Mouse (Mus musculus): ENCODE measurements at regions not wholly inside any gene's neighbourhood (a gene's known extent, or its start where the extent isn't known, plus 50 kb on each side); places are given as distances from the start of the nearest gene placed in this dataset.

- Histone ChIP-seq H3K27ac (ENCODE audit: insufficient read depth, low read length) (no peak overlapping the region), H3K4me3 (ENCODE audit: insufficient read depth, low read length) (no peak overlapping the region), H3K4me1 (ENCODE audit: control insufficient read depth, insufficient read depth, low read length) (peaks cover 4% of the 10 kb centered on the region; the same call in 1 of the 2 replicates)
- TF ChIP-seq POLR2A (IDR thresholded peaks at IDR 0.05; ENCODE audit: low read depth, low read length) (no peak), CTCF (IDR thresholded peaks at IDR 0.05; ENCODE audit: borderline replicate concordance, insufficient read depth, low read length) (no peak)
These were observed 103.7 kb downstream of the E030025P04Rik start for GRCm38 (mm10) chr11:109040519-109040916.

GRCm38 (mm10) chr11:109039792-109040518, 104.2 kb downstream of the E030025P04Rik start:
- Histone ChIP-seq H3K4me3 (ENCODE audit: insufficient read depth, low read length) (no peak overlapping the region), H3K4me1 (ENCODE audit: control insufficient read depth, insufficient read depth, low read length) (peaks cover 4% of the 10 kb centered on the region; the same call in 1 of the 2 replicates), H3K27ac (ENCODE audit: insufficient read depth, low read length) (no peak overlapping the region)
- TF ChIP-seq POLR2A (IDR thresholded peaks at IDR 0.05; ENCODE audit: low read depth, low read length) = no peak
- no peak for TF ChIP-seq CTCF (IDR thresholded peaks at IDR 0.05; ENCODE audit: borderline replicate concordance, insufficient read depth, low read length)

GRCm38 (mm10) chr11:109039060-109039791, 104.9 kb downstream of the E030025P04Rik start:
- H3K4me1 ChIP-seq (ENCODE audit: control insufficient read depth, insufficient read depth, low read length) = peaks cover 4% of the 10 kb centered on the region; the same call in 1 of the 2 replicates
- TF ChIP-seq CTCF (IDR thresholded peaks at IDR 0.05; ENCODE audit: borderline replicate concordance, insufficient read depth, low read length) = no peak
- no peak for TF ChIP-seq POLR2A (IDR thresholded peaks at IDR 0.05; ENCODE audit: low read depth, low read length)
- no peak overlapping the region for H3K27ac ChIP-seq (ENCODE audit: insufficient read depth, low read length)
- H3K4me3 ChIP-seq (ENCODE audit: insufficient read depth, low read length) = no peak overlapping the region

- H3K4me1 ChIP-seq (ENCODE audit: control insufficient read depth, insufficient read depth, low read length) = peaks cover 4% of the 10 kb centered on the region; the same call in 1 of the 2 replicates
- H3K4me3 ChIP-seq (ENCODE audit: insufficient read depth, low read length) = no peak overlapping the region
- TF ChIP-seq POLR2A (IDR thresholded peaks at IDR 0.05; ENCODE audit: low read depth, low read length) = no peak
- TF ChIP-seq CTCF (IDR thresholded peaks at IDR 0.05; ENCODE audit: borderline replicate concordance, insufficient read depth, low read length) = no peak
- no peak overlapping the region for H3K27ac ChIP-seq (ENCODE audit: insufficient read depth, low read length)
These were observed 106.0 kb downstream of the E030025P04Rik start for GRCm38 (mm10) chr11:109038136-109038535.

- H3K4me1 ChIP-seq (ENCODE audit: control insufficient read depth, insufficient read depth, low read length) = peaks cover 4% of the 10 kb centered on the region; the same call in 1 of the 2 replicates
- no peak overlapping the region for H3K27ac ChIP-seq (ENCODE audit: insufficient read depth, low read length)
- H3K4me3 ChIP-seq (ENCODE audit: insufficient read depth, low read length) = no peak overlapping the region
- TF ChIP-seq CTCF (IDR thresholded peaks at IDR 0.05; ENCODE audit: borderline replicate concordance, insufficient read depth, low read length) (no peak), POLR2A (IDR thresholded peaks at IDR 0.05; ENCODE audit: low read depth, low read length) (no peak)
These were observed 109.6 kb downstream of the E030025P04Rik start for GRCm38 (mm10) chr11:109034596-109034995.

- TF ChIP-seq CTCF (IDR thresholded peaks at IDR 0.05; ENCODE audit: borderline replicate concordance, insufficient read depth, low read length) (no peak), POLR2A (IDR thresholded peaks at IDR 0.05; ENCODE audit: low read depth, low read length) (no peak)
- H3K4me1 ChIP-seq (ENCODE audit: control insufficient read depth, insufficient read depth, low read length) = peaks cover 4% of the 10 kb centered on the region; the same call in 1 of the 2 replicates
- no peak overlapping the region for H3K4me3 ChIP-seq (ENCODE audit: insufficient read depth, low read length)
- no peak overlapping the region for H3K27ac ChIP-seq (ENCODE audit: insufficient read depth, low read length)
These were observed 110.1 kb downstream of the E030025P04Rik start for GRCm38 (mm10) chr11:109034072-109034471.

- TF ChIP-seq POLR2A (IDR thresholded peaks at IDR 0.05; ENCODE audit: low read depth, low read length) = no peak
- TF ChIP-seq CTCF (IDR thresholded peaks at IDR 0.05; ENCODE audit: borderline replicate concordance, insufficient read depth, low read length) = no peak
- H3K27ac ChIP-seq (ENCODE audit: insufficient read depth, low read length) = no peak overlapping the region
- no peak overlapping the region for H3K4me3 ChIP-seq (ENCODE audit: insufficient read depth, low read length)
- H3K4me1 ChIP-seq (ENCODE audit: control insufficient read depth, insufficient read depth, low read length) = no peaks in the 10 kb centered on the region
These were observed 111.4 kb downstream of the E030025P04Rik start for GRCm38 (mm10) chr11:109032729-109033128.

- no peaks in the 10 kb centered on the region for H3K4me1 ChIP-seq (ENCODE audit: control insufficient read depth, insufficient read depth, low read length)
- no peak overlapping the region for H3K27ac ChIP-seq (ENCODE audit: insufficient read depth, low read length)
These were observed 110.3 kb downstream of the Axin2 start for GRCm38 (mm10) chr11:109030486-109030885.

GRCm38 (mm10) chr11:109029894-109030293, 109.7 kb downstream of the Axin2 start:
- H3K4me3 ChIP-seq (ENCODE audit: insufficient read depth, low read length) = no peak overlapping the region
- no peak overlapping the region for H3K27ac ChIP-seq (ENCODE audit: insufficient read depth, low read length)
- no peaks in the 10 kb centered on the region for H3K4me1 ChIP-seq (ENCODE audit: control insufficient read depth, insufficient read depth, low read length)
- TF ChIP-seq CTCF (IDR thresholded peaks at IDR 0.05; ENCODE audit: borderline replicate concordance, insufficient read depth, low read length) = no peak
- TF ChIP-seq POLR2A (IDR thresholded peaks at IDR 0.05; ENCODE audit: low read depth, low read length) = no peak

More at GRCm38 (mm10) chr11:109030486-109030885, 110.3 kb downstream of the Axin2 start:
- no peak overlapping the region for H3K4me3 ChIP-seq (ENCODE audit: insufficient read depth, low read length)
- TF ChIP-seq POLR2A (IDR thresholded peaks at IDR 0.05; ENCODE audit: low read depth, low read length) (no peak), CTCF (IDR thresholded peaks at IDR 0.05; ENCODE audit: borderline replicate concordance, insufficient read depth, low read length) (peak; percentile 57; the same call in 1 of the 2 replicates)

- H3K4me3 ChIP-seq (ENCODE audit: insufficient read depth, low read length) = no peak overlapping the region
- no peaks in the 10 kb centered on the region for H3K4me1 ChIP-seq (ENCODE audit: control insufficient read depth, insufficient read depth, low read length)
- TF ChIP-seq POLR2A (IDR thresholded peaks at IDR 0.05; ENCODE audit: low read depth, low read length) (no peak), CTCF (IDR thresholded peaks at IDR 0.05; ENCODE audit: borderline replicate concordance, insufficient read depth, low read length) (no peak)
- no peak overlapping the region for H3K27ac ChIP-seq (ENCODE audit: insufficient read depth, low read length)
These were observed 94.7 kb downstream of the Axin2 start for GRCm38 (mm10) chr11:109014806-109015205.
